Mouse (Mus musculus) small intestine, adult 2 months (tissue): ENCODE data around the gene Ehd1.

Experiments
- CTCF ChIP-seq: fragments of 200-500 bp; IDR thresholded peaks from 2 replicates; pipeline ENCODE4 v1.5.1; 2012; ENCODE audit warnings: low read depth, mild to moderate bottlenecking, control low read depth, inconsistent platforms, low read length, moderate library complexity, mixed read lengths; ENCODE audit not compliant: insufficient replicate concordance, insufficient read length; ENCODE audit errors: extremely low read depth
- POLR2A ChIP-seq: fragments of 200-500 bp; IDR thresholded peaks from 2 replicates; pipeline ENCODE4 v1.6.1; 2012; ENCODE audit warnings: low read depth, mild to moderate bottlenecking, control low read depth, inconsistent platforms, low read length, moderate library complexity

DNA sequence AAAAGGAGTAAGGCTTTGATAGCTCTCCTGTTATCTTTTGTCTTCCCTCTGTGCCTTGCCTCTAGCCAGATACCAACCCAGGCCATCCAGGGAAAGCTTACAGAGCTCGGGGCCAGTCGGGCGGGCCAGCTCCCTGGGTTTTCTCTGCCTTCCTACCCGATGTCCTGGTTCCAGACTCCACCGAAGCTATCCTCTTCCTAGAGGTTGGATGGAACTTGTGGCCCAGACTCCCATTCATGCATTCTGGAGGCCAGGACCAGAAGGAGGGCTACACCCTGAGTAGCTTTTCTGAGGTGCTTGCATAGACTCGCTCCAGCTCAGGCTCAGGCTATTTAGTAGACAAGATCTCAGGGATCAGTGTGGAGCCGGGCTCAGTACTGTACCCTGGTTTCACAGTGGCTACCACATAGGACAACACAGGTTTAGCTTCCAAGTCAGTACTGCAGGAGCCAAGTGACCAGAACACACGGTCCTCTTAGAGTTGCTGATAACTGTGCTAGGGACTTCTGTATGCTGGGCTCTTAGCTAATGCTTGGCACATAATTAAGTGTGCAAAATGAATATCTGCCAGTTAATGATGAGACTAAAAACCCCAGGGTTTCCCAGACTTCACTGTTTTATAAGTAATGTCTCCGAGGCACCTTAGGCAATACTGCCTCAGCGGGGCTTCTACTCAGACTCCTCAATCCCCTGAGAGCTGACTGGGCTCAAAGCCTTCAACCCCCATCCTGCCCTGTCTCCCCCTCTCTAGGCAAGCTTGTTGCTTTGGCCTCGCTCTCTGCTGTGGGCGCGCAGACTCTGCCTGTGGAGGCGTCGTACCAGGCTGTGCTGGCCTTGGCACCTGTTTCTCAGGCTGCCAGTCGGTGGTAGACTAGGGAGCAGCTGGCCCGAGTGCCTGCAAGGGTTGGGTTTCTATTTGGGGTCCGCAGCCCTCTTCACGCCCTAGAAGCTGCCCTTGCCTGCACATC lies 10.2 kb downstream of the Ehd1 start:
- no peak for TF ChIP-seq CTCF
- no peak for TF ChIP-seq POLR2A
